Mouse (Mus musculus) embryonic facial prominence, embryonic 12.5 days (tissue): ENCODE results near the gene Ndufaf3. TPM values are rescaled to one million over a fixed set of nuclear protein-coding genes. Genes with fewer than 3 reads are reported as not detected.

Experiments used
- ATAC-seq: fragments of 200-750 bp; cut with Nextera tagmentation; 2 replicates; pipeline ENCODE4 v1.8.0; 2017; ENCODE audit not compliant: insufficient number of reproducible peaks, insufficient read depth, low FRiP score, low TSS enrichment
- H3K27ac ChIP-seq: fragments of 300-500 bp; sonication (generic); 2 replicates; pipeline ENCODE4 v1.5.1; 2016; ENCODE audit warnings: mild to moderate bottlenecking
- H3K27me3 ChIP-seq: fragments of 300-500 bp; sonication (generic); 2 replicates; pipeline ENCODE4 v1.6.1; 2016; ENCODE audit warnings: mild to moderate bottlenecking, moderate library complexity
- H3K36me3 ChIP-seq: fragments of 300-500 bp; sonication (generic); 2 replicates; pipeline ENCODE4 v1.6.1; 2016; ENCODE audit warnings: mild to moderate bottlenecking
- H3K4me1 ChIP-seq: fragments of 300-500 bp; sonication (generic); 2 replicates; pipeline ENCODE4 v1.6.1; 2016
- H3K4me2 ChIP-seq: fragments of 300-500 bp; sonication (generic); replicated peaks from 2 replicates; pipeline ENCODE4 v1.6.1; 2016; ENCODE audit warnings: mild to moderate bottlenecking, moderate library complexity
- H3K4me3 ChIP-seq: fragments of 300-500 bp; sonication (generic); 2 replicates; pipeline ENCODE4 v1.5.1; 2016; ENCODE audit warnings: mild to moderate bottlenecking
- H3K9ac ChIP-seq: fragments of 300-500 bp; sonication (generic); 2 replicates; pipeline ENCODE4 v1.6.1; 2016; ENCODE audit warnings: mild to moderate bottlenecking, moderate library complexity
- H3K9me3 ChIP-seq: fragments of 300-500 bp; sonication (generic); 2 replicates; pipeline ENCODE4 v1.6.1; 2016; ENCODE audit warnings: mild to moderate bottlenecking, moderate library complexity
- WGBS: fragments of 180-500 bp; shearing (Covaris S2); methylation state at CpG from one replicate; pipeline ENCODE4 v1.1.7; 2016; 5-methylcytosine and 5-hydroxymethylcytosine counted together
- polyA plus RNA-seq: library from polyadenylated mRNA; unstranded; fragments of >200 nt; fragmentation: Nextera tagmentation; extraction: Ambion mirVana; gene quantifications from 2 replicates; pipeline ENCODE4 v1.2.1, GENCODE M21; 2016

Ndufaf3 gene
- polyA plus RNA-seq, 1 experiment from 2014 or later, result 59.2 TPM

DNA sequence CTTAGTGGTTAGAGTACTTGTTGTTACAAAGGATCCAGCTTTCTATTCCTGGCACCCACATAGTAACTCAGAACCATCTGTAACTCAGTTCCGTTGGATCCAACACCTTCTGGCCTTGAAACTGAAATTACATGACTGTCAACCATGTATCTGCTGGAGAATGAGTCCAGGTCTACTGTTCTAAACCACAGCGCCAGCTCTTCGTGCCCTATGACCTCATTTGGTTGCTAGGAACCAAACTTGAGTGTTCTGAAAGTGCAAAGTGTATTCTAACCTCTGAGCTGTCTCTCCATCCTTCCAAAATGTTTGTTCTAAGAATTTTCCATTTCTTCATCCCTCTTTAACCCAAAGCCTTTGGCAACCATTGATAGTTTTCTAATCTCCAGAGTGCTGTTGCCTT lies 21.2 kb downstream of the Ndufaf3 start:
- no peak overlapping the region for H3K9ac ChIP-seq
- H3K4me2 ChIP-seq, result no peak overlapping the region
- peaks cover 85% of the 10 kb centered on the region for H3K36me3 ChIP-seq
- ATAC-seq, result no peak
- no peaks in the 10 kb centered on the region for H3K9me3 ChIP-seq
- no peak overlapping the region for H3K27ac ChIP-seq
- 94% methylated on average over 3 of the region's 3 CpGs for WGBS
- H3K4me3 ChIP-seq, result no peak overlapping the region
- no peaks in the 10 kb centered on the region for H3K4me1 ChIP-seq
- no peaks in the 10 kb centered on the region for H3K27me3 ChIP-seq

DNA sequence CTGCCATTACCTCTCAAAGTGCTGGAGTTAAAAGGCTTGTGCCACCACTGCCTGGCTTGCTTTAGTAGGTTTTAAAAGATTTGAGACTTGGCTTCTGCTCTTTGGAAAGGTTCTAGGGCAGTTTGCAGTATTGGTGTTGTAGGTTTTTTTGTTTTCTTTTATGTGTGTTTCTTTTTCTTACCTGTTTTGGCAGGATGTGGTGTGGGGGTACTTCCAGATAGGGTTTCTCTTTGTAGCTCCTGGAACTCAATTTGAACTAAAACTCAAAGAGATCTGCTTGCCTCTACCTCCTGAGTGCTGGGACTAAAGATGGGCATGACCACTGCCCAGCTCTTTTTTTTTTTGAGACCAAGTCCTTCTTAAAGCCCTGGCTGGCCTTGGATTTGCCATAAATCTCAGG lies 26.4 kb downstream of the Ndufaf3 start:
- H3K9ac ChIP-seq, result no peak overlapping the region
- H3K27ac ChIP-seq, result no peak overlapping the region
- peaks cover 88% of the 10 kb centered on the region for H3K36me3 ChIP-seq
- no peak overlapping the region for H3K4me2 ChIP-seq
- no peak overlapping the region for H3K4me3 ChIP-seq
- H3K4me1 ChIP-seq, result no peaks in the 10 kb centered on the region
- H3K9me3 ChIP-seq, result no peaks in the 10 kb centered on the region
- no peaks in the 10 kb centered on the region for H3K27me3 ChIP-seq
- ATAC-seq, result no peak

- no peaks in the 10 kb centered on the region for H3K27me3 ChIP-seq
- H3K9ac ChIP-seq, result no peak overlapping the region
- 89% methylated on average over 1 of the region's 1 CpGs for WGBS
- peaks cover 77% of the 10 kb centered on the region for H3K36me3 ChIP-seq
- H3K27ac ChIP-seq, result no peak overlapping the region
- no peak overlapping the region for H3K4me3 ChIP-seq
- no peaks in the 10 kb centered on the region for H3K4me1 ChIP-seq
- H3K4me2 ChIP-seq, result no peak overlapping the region
- ATAC-seq, result no peak
- no peaks in the 10 kb centered on the region for H3K9me3 ChIP-seq
Observed at GRCm38 (mm10) chr9:108531496-108531895, 35.7 kb downstream of the Ndufaf3 start.

GRCm38 (mm10) chr9:108530954-108531353 lies 36.3 kb downstream of the Ndufaf3 start:
- H3K27ac ChIP-seq, result no peak overlapping the region
- H3K27me3 ChIP-seq, result no peaks in the 10 kb centered on the region
- no peak overlapping the region for H3K9ac ChIP-seq
- ATAC-seq, result no peak
- peaks cover 72% of the 10 kb centered on the region for H3K36me3 ChIP-seq
- 83% methylated on average over 1 of the region's 1 CpGs for WGBS
- H3K4me1 ChIP-seq, result no peaks in the 10 kb centered on the region
- no peaks in the 10 kb centered on the region for H3K9me3 ChIP-seq
- no peak overlapping the region for H3K4me2 ChIP-seq
- H3K4me3 ChIP-seq, result no peak overlapping the region

DNA sequence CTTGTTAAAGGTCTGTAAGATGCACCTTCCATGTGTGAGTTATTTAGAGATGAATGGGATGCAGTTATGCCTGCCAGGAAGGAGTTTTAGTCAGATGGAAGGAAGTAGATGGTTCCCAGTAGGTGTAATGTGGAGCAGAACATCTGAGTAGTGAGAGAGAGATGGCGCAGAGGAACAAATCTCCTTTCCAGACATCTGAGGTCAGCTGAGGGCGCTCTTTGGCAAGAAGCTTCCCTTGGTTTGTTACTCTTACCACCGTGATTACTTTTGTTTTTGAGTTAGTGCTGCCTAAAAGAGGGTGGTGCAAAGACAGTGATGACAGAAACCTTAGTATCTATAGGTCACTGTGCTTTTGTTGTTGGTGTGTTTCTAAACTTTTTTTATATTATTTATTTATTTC lies 41.8 kb downstream of the Ndufaf3 start:
- Histone ChIP-seq H3K36me3 (peaks cover 37% of the 10 kb centered on the region), H3K9me3 (no peaks in the 10 kb centered on the region), H3K4me3 (no peak overlapping the region), H3K27me3 (no peaks in the 10 kb centered on the region), H3K27ac (no peak overlapping the region), H3K9ac (no peak overlapping the region), H3K4me2 (no peak overlapping the region), H3K4me1 (no peaks in the 10 kb centered on the region)
- ATAC-seq, result no peak
- WGBS, result 88% methylated on average over 3 of the region's 3 CpGs

- Histone ChIP-seq H3K9me3 (no peaks in the 10 kb centered on the region), H3K36me3 (peaks cover 21% of the 10 kb centered on the region; the same call in 1 of the 2 replicates), H3K9ac (no peak overlapping the region), H3K27me3 (no peaks in the 10 kb centered on the region), H3K4me3 (no peak overlapping the region), H3K4me1 (peaks cover 8% of the 10 kb centered on the region), H3K4me2 (no peak overlapping the region), H3K27ac (no peak overlapping the region)
- 96% methylated on average over 4 of the region's 4 CpGs for WGBS
- ATAC-seq, result no peak
Observed at GRCm38 (mm10) chr9:108523341-108523740, 43.9 kb downstream of the Ndufaf3 start.

- ATAC-seq, result no peak
- WGBS, result 85% methylated on average over 2 of the region's 2 CpGs
- H3K36me3 ChIP-seq, result peaks cover 21% of the 10 kb centered on the region; the same call in 1 of the 2 replicates
- H3K27me3 ChIP-seq, result no peaks in the 10 kb centered on the region
- H3K4me1 ChIP-seq, result peaks cover 8% of the 10 kb centered on the region
- H3K4me2 ChIP-seq, result no peak overlapping the region
- H3K9ac ChIP-seq, result no peak overlapping the region
- H3K27ac ChIP-seq, result no peak overlapping the region
- no peak overlapping the region for H3K4me3 ChIP-seq
- H3K9me3 ChIP-seq, result no peaks in the 10 kb centered on the region
Observed at GRCm38 (mm10) chr9:108521604-108522003, 45.6 kb downstream of the Ndufaf3 start.

GRCm38 (mm10) chr9:108517931-108518332 lies 49.3 kb downstream of the Ndufaf3 start:
- Histone ChIP-seq H3K4me1 (peaks cover 18% of the 10 kb centered on the region), H3K9ac (peak overlapping the region; percentile 96), H3K4me3 (peak overlapping the region; percentile 94), H3K27ac (peak overlapping the region; percentile 99), H3K27me3 (no peaks in the 10 kb centered on the region), H3K9me3 (no peaks in the 10 kb centered on the region), H3K36me3 (peaks cover 38% of the 10 kb centered on the region), H3K4me2 (peak overlapping the region; percentile 63)
- ATAC-seq, result 0 out of 2 replicates have a peak, but pooled peaks have one; percentile 2
- 0% methylated on average over 13 of the region's 13 CpGs for WGBS

- under 1% methylated on average over 69 of the region's 95 CpGs for WGBS
- peaks cover 41% of the 10 kb centered on the region for H3K36me3 ChIP-seq
- H3K27ac ChIP-seq, result peak overlapping the region; percentile 99
- H3K4me2 ChIP-seq, result peak overlapping the region; percentile 70
- H3K4me3 ChIP-seq, result peak overlapping the region; percentile 94
- no peaks in the 10 kb centered on the region for H3K9me3 ChIP-seq
- H3K27me3 ChIP-seq, result no peaks in the 10 kb centered on the region
- peak overlapping the region; percentile 96 for H3K9ac ChIP-seq
- peaks cover 18% of the 10 kb centered on the region for H3K4me1 ChIP-seq
- peak; percentile 73 for ATAC-seq
Observed at GRCm38 (mm10) chr9:108517253-108517930, 49.8 kb downstream of the Ndufaf3 start.

DNA sequence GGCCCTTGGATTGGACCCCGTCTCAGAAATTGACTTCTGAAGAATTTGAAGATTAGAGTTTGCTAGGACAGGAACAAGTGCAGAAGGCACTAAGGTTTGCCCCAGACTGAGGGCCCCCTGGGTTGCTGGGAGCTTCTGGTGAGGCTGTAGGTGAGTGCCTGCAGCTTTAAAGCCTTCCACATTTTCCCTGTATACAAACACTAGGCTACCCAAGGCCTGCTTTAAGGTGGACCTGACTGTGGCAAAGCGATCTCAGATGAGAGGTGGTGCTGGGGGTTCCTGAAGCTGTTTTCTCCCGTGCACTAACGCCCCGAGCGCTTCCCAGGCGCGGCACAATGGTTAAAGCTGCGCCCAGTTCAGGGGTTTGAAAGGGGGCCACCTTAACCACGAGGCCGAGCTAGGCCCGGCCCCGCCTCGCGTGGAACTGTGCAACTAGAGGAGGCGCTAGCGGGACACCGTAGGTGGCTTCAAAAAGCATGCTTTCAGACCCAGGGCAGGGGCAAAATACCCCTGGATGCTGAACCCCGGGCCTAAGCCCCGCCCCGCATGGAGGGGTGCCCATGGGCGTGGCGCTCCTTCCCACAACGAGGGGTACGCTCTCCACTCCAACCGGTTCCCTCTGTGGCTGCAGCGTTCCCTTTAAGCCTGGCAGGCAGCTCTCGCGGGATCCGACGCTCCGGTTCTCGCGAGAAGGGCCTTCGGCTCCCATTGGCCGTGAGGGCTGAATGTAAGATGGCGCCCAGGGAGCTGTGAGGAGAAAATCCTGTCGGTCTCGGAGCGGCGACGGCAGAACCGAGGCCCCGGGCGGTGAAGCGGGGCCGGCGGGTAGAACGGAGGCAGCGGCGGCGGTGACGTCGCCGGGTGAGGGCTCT lies 50.6 kb downstream of the Ndufaf3 start, which contains the start of gene Qrich1:
Gene Qrich1 (plus strand): TSS at position 427 of the 872 bp plus-strand sequence.
- H3K27me3 ChIP-seq, result no peaks in the 10 kb centered on the region
- peaks cover 18% of the 10 kb centered on the region for H3K4me1 ChIP-seq
- ATAC-seq, result peak; percentile 94
- peak within 1 kb of the TSS; percentile 70 for H3K4me2 ChIP-seq
- H3K4me3 ChIP-seq, result peak within 1 kb of the TSS; percentile 94
- peaks cover 47% of the 10 kb centered on the region for H3K36me3 ChIP-seq
- H3K9me3 ChIP-seq, result no peaks in the 10 kb centered on the region
- WGBS, result under 1% methylated on average over 53 of the region's 55 CpGs
- peak within 1 kb of the TSS; percentile 96 for H3K9ac ChIP-seq
- peak within 1 kb of the TSS; percentile 99 for H3K27ac ChIP-seq
